Mouse (Mus musculus) adrenal gland, adult 8-10 months (tissue): ENCODE data around the gene Filip1. TPM values are rescaled to one million over a fixed set of nuclear protein-coding genes. Genes with fewer than 3 reads are reported as not detected.
"Not testable (repeated sequence)": the region's sequence is repeated elsewhere in the genome, so short reads cannot be mapped to it uniquely, and the experiment has no call there.

Experiments
- DNase-seq: peaks from one replicate; pipeline ENCODE4 v3.0.0; 2022
- total RNA-seq, 4 experiments: library from RNA; stranded (reverse); gene quantifications; 2 replicates each; pipeline ENCODE4 v1.2.4; 2022

The Filip1 gene
- total RNA-seq = 10 to 100 TPM; 42.4 to 85.0 (median 65.0) TPM

- no peak for DNase-seq
Measured at GRCm38 (mm10) chr9:80012751-80013150, at the start of gene Filip1. Filip1 (minus strand) TSS chr9:80012851.

DNA sequence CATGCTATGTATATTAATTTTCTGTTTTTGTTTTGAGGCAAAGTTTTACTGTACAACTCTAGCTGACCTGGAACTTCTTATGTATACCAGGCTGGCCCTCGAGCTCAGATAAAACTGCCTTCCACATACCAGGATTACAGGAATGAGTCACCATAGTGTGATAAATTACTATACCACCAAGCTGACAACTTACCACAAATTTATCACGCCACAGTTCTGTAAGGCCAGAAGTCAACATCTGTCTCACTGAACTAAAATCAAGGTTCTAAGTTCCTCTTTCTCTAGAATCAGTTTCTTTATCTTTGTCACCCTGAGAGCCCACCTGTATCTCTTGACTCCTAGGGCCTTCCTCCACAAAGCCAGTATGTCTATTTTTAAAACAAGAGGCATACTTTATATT is 45.0 kb upstream of the Filip1 start:
- no peak for DNase-seq

DNA sequence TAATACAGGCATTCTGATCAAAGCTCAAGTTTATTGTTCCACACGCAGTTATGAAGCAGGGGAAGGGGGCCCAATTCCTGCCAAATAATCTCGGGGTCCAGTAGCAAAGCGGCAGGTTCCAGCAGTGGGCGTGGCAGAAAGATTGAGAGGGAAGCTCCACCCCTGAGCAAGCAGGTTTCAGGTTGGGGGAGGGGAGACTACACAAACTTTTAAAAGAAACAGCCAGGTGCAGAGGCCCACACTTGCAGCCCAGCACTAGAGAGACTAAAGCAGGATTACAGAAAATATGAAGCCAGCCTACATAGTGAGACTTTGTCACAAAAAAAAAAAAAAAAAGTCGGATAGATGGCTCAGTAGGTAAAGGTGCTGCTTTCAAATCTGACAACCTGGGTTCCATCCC is 40.3 kb upstream of the Filip1 start:
- DNase-seq = no peak

GRCm38 (mm10) chr9:80049271-80049670 is 36.6 kb upstream of the Filip1 start:
- DNase-seq = not testable (repeated sequence)

DNA sequence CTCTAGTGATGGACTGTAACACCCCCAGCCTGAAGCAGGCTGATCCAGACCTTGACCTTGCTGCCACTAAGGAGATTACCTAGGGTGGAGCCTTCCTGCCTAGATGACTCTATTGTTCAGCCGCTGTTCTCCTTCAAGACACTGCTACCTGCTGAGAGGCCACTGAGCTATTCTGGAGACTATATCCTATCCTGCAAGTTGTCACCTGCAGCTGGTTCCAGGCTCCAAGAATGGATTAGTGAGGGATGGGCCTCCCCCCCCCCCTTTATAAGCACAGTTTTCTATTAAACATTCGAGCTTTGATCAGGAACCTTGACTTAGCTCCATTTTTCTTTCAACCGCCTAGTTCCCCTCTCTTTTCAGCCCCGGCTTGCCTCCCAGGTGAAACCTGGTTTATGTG is 31.6 kb upstream of the Filip1 start:
- not testable (repeated sequence) for DNase-seq

GRCm38 (mm10) chr9:80039296-80039815 is 26.7 kb upstream of the Filip1 start:
- DNase-seq = no peak

GRCm38 (mm10) chr9:80037997-80038383 is 25.3 kb upstream of the Filip1 start:
- no peak for DNase-seq

DNA sequence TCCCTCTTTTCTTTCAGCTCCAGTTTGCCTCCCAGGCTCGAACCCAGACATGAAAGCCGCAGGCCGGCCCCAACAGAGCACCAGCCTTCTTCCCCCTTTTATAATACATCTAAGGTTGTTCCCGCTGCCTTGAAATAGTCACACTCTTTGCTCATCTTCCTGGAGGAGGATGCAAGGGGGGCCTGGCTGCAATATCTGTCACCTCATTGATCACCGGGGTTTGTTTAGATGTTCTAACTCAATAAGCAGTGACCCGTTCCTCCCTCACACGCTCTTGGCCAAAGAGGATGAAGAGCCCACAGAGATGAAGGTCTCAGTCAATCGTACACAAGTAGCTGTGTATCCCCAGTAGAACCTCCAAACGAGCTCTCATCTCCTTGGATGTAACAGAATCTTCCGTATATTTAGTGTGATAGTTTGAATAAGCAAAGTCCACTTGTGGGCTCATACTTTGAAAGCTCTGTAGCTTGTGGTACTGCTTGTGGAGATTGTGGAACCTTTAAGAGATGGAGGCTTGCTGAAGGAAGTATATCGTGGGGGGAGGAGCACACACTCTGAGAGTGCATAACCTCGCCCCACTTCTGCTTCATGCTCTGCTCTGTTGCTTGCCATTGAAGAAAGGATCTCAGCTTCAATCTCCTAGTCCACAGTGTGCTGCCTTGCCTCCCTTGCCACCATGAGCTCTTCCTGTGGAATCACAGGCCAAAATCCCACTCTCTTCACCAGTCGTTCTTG is 24.8 kb upstream of the Filip1 start:
- no peak for DNase-seq

DNA sequence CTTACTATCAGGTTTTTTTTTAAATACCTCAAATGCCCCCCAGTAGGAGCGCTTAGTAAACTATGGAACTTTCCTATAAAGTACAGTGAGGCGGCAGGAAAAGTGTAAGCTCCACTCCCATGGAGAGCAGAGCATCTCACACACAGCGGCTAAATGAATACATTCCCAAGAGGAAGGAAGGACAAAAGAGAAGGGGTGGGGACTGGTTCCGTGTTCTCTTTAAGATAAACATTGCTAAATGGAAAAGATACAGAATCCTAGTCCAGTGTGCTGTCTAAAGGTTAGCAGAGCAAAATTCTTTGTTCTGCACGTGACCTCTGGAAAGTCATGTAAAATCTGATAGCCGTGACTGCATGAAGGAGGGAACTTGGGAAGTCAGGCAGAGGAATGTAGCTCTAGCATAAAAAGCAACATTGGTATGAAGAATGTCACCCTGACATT is 13.9 kb upstream of the Filip1 start:
- no peak for DNase-seq

DNA sequence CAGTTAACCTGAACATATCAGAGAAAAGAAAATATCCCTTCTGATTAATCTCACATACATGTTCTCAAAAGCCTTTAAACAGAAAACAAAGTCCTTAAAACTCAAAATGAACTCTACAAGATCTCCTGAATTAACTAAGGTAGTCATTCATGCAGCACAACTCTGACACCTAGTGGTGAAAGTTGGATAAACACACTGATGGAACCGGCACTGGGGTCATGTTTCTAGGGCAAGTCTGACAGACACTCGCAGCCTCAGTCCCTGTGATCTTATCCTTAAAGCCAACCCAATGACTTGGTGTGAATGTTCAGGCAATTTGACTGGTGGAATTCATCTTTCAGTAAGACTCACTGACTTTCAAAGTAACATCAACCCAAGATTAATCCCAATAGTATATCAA is 13.4 kb upstream of the Filip1 start:
- peak; percentile 39 for DNase-seq

DNA sequence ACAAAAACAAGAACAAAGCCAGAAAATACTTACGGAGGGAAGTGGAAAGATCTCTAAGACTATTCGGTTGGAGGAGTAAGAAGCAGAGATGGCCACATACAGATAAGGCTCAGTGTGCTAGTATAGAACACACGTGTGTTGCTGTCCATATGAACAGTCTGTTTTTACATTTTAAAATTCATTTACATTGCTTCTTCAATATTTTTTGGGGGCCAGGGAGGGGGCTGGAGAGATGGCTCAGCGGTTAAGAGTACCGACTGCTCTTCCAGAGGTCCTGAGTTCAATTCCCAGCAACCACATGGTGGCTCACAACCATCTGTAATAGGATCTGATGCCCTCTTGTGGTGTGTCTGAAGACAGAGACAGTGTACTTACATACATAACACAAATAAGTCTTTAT is 12.7 kb upstream of the Filip1 start:
- not testable (repeated sequence) for DNase-seq

- DNase-seq = peak; percentile 46
Measured at GRCm38 (mm10) chr9:80022821-80023220, 10.2 kb upstream of the Filip1 start.

- DNase-seq = no peak
Measured at GRCm38 (mm10) chr9:80021648-80022047, 9.0 kb upstream of the Filip1 start.

- DNase-seq = no peak
Measured at GRCm38 (mm10) chr9:80020429-80020828, 7.8 kb upstream of the Filip1 start.

DNA sequence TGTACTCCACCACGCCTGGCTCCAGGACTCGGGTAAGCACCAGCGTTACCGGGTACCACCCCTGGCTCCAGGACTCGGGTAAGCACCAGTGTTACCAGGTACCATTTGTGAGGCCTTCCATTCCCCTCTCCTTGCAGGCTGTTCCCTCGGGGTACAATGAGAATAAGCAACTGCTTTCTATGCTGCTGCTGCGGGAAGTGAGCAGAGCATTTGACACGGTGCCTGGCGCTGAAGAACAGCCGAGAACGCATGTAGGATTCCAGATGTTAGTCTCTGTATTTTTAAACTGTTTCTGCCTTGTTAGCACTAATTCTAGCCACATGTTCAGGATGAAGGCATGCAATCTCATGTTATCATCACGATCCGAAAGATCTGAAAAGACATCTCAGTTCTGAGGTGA is 635 bp downstream of the Filip1 start:
- no peak for DNase-seq

GRCm38 (mm10) chr9:80002394-80003188 is 10.1 kb downstream of the Filip1 start:
- peak; percentile 65 for DNase-seq

- DNase-seq = no peak
Measured at GRCm38 (mm10) chr9:79997282-79997681, 15.4 kb downstream of the Filip1 start.

DNA sequence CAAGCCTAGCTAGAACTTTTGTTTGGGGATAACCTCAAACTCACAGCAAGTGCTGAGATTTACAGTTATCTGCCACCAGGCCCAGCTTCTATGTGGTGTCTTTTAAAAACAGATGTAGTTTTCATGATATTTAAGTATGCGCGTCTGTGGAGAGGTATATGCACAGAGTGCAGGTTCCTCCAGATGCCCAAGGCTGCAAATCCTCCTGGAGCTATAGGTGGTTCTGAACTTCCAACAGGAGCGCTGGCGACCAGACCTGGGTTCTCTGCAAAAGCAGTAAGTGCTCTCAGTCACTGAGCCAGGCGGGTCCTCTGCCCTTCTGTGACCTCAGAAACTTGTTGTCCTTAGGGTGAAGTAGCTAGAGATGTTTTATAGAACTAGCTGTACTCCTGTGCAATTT is 18.4 kb downstream of the Filip1 start:
- no peak for DNase-seq

DNA sequence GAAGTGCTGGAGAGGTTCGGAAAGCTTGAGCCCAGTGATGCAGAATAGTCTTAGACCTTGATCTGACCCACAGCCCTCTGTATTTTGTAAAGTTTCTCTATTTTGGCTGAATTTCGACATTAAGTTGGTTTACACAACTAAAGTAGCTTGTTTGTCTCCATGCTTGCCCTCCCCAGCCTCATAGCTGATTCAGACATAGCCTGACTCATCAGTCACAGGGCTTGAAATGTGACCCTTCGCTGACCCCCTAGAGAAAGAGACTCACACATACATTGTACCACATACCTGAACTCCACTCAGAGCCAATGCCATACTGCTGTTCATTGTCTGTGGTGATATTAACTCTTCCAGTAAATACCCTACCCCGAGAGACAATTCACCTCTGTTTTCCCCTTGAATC is 19.6 kb downstream of the Filip1 start:
- DNase-seq = no peak

DNA sequence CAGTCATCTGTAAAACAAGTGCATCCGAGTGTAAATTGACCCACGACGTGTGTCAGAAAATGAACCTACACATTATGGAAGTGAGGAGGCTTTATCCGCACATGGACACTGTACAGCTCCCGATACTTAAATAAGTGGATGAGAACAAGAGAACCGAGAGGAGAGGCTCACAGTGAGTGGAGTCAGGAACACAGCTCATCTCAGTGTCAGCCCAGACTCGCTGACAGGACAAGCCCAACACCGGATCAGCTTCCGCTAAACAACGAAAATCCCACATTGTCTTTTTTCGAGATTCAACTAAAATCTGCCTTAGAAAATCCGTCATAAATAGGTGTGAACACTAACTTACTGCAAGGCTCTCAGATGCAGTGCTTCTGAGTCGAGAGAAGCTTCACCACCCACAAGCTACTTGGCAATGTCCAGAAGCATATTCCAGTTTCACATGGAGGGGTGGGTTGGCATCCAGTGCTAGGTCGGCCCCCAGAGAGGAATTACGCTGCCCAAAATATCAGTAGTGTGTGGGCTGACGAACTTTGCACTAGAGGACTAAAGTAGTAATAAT is 22.1 kb downstream of the Filip1 start:
- no peak for DNase-seq

- no peak for DNase-seq
Measured at GRCm38 (mm10) chr9:79989703-79990102, 22.9 kb downstream of the Filip1 start.

- no peak for DNase-seq
Measured at GRCm38 (mm10) chr9:79989061-79989460, 23.6 kb downstream of the Filip1 start.

DNA sequence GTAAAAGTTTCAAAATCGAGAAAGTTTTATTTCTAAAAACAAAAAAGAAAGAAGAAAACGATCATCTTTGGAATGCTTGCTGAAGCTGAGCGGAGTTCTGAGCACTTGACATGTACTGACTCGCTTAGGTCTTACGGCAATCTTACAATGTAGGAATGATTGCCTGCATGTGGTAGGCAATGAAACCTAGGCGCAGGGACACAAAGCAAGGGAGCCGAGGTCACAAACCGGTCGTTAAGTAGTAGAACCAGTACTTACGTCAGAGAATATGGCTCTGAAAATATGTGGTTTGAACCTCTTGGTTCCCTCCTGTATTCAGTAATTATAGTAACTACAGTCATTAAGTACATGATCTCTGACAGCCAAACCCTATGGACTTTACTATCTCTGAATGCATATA is 29.4 kb downstream of the Filip1 start:
- DNase-seq = no peak
